Mouse (Mus musculus) cerebellum, adult 2 months (tissue): ENCODE measurements around the gene Ankrd2.

Experiments
- CTCF ChIP-seq: fragments of 200-500 bp; IDR thresholded peaks from 2 replicates; pipeline ENCODE4 v1.5.1; 2011; ENCODE audit warnings: low read depth, mild to moderate bottlenecking, control low read depth, low read length, moderate library complexity, borderline replicate concordance; ENCODE audit not compliant: insufficient read depth
- POLR2A ChIP-seq: fragments of 200-500 bp; IDR thresholded peaks from 2 replicates; pipeline ENCODE4 v1.6.1; 2011; ENCODE audit warnings: low read length, control low read depth, borderline replicate concordance; ENCODE audit not compliant: insufficient read depth

DNA sequence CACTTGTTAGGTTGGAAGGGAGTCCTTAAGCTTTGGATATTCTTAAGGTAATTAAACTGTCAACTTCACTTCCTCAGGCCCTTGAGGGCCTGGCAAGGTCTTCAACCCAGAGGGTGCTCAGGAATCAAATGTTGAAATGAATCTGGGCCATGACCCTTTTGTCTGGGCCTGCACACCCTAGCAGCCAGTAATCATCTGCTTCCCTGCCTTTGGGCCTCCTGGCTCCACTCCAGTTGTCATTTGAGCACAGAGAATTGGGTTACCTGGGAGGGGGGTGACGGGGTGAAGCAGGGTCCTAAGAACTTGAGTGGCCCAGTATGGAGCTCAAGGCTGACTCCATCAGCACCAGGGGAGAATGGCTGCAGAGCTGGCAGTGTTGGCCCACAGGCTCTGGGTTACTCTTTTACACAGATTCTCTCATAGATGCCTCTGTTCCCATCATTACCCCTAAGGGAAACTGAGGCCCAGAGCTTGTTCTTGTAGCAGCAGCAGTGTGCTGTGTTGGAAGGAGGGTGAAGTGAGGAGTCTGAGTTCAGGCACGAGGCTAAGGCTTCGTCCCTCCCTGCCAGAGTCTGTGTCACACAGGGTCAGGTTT is 21.5 kb upstream of the Ankrd2 start:
- no peak for TF ChIP-seq CTCF
- TF ChIP-seq POLR2A = no peak
